ENCODE assay signal across 16 mouse cellular contexts in genomic region chr5:55355483-55355882, GRCm38 (mm10).
DNase-seq lines count a peak whose midpoint lies in the region; ATAC-seq and TF ChIP-seq lines count a peak whose summit lies in the region.
"Had no signal": no experiment of that assay in that cellular context is flagged by ENCODE, and none has a peak within 500 bp of the region (broad histone marks: within the 10 kb centered on the region; RNA-seq: fewer than 3 reads in every experiment).

No protein-coding gene starts in this region.

- no peaks in the 10 kb centered on the region for H3K4me1 ChIP-seq in forebrain, postnatal 0 days (ENCODE audit: insufficient read depth)
- no peaks in the 10 kb centered on the region for H3K4me1 ChIP-seq in forebrain, embryonic 16.5 days (replicated peaks; ENCODE audit: control insufficient read depth, insufficient read depth, low read length)
- no peaks in the 10 kb centered on the region for H3K4me1 ChIP-seq in midbrain, embryonic 12.5 days
- no peaks in the 10 kb centered on the region for H3K4me1 ChIP-seq in midbrain, embryonic 15.5 days
- no peaks in the 10 kb centered on the region for H3K4me1 ChIP-seq in stomach, postnatal 0 days (replicated peaks; ENCODE audit: control insufficient read depth, insufficient read depth)
- H3K4me1 ChIP-seq: limb, embryonic 13.5 days; lung, embryonic 15.5 days; megakaryocyte, embryonic 14.5 days had no signal

- H3K4me2 ChIP-seq in forebrain, postnatal 0 days (ENCODE audit: low read depth), result no peak overlapping the region
- H3K4me2 ChIP-seq in forebrain, embryonic 16.5 days (ENCODE audit: low read length), result no peak overlapping the region
- H3K4me2 ChIP-seq in midbrain, embryonic 12.5 days (replicated peaks), result no peak overlapping the region
- H3K4me2 ChIP-seq in midbrain, embryonic 15.5 days, result no peak overlapping the region
- H3K4me2 ChIP-seq in stomach, postnatal 0 days (replicated peaks; ENCODE audit: low read depth), result no peak overlapping the region
- H3K4me2 ChIP-seq: limb, embryonic 13.5 days; lung, embryonic 15.5 days had no signal

- H3K9ac ChIP-seq in forebrain, postnatal 0 days, result no peak overlapping the region
- no peak overlapping the region for H3K9ac ChIP-seq in forebrain, embryonic 16.5 days (replicated peaks; ENCODE audit: low read depth, low read length)
- H3K9ac ChIP-seq in midbrain, embryonic 12.5 days (replicated peaks), result no peak overlapping the region
- H3K9ac ChIP-seq in midbrain, embryonic 15.5 days, result no peak overlapping the region
- no peak overlapping the region for H3K9ac ChIP-seq in stomach, postnatal 0 days (ENCODE audit: low read length)
- H3K9ac ChIP-seq: limb, embryonic 13.5 days; lung, embryonic 15.5 days had no signal

- ATAC-seq in forebrain, postnatal 0 days, result peak; percentile 45; the same call in 1 of the 2 replicates
- ATAC-seq in forebrain, embryonic 16.5 days, result no peak
- ATAC-seq in midbrain, embryonic 12.5 days (ENCODE audit: low FRiP score, low read depth), result peak; percentile 38; the same call in 1 of the 2 replicates
- no peak for ATAC-seq in midbrain, embryonic 15.5 days (replicated peaks)
- no peak for ATAC-seq in stomach, postnatal 0 days (ENCODE audit: low FRiP score, low TSS enrichment)
- ATAC-seq: inflammation-experienced regulatory T-cells, adult 6 months had no signal

- DNase-seq in forebrain, postnatal 0 days, result no peak
- DNase-seq in embryo, embryonic 10.5 days (ENCODE audit: low spot score), result peak; percentile 58
- DNase-seq in right cerebral cortex, postnatal 25 days, result peak; percentile 6
- DNase-seq in thymus, postnatal 36 days, result no peak
- DNase-seq in stomach, postnatal 0 days (ENCODE audit: low spot score), result no peak
- DNase-seq: cerebellum, adult 9-11 months; gastrocnemius, postnatal 10 days; kidney, postnatal 10 days; thymus, adult 2 months had no signal

- no peaks in the 10 kb centered on the region for H3K9me3 ChIP-seq in forebrain, postnatal 0 days (ENCODE audit: low read length)
- H3K9me3 ChIP-seq in forebrain, embryonic 16.5 days (ENCODE audit: control insufficient read depth, low read length), result no peaks in the 10 kb centered on the region
- H3K9me3 ChIP-seq in midbrain, embryonic 12.5 days, result no peaks in the 10 kb centered on the region
- no peaks in the 10 kb centered on the region for H3K9me3 ChIP-seq in midbrain, embryonic 15.5 days
- H3K9me3 ChIP-seq in stomach, postnatal 0 days (ENCODE audit: control insufficient read depth, low read length), result no peaks in the 10 kb centered on the region
- H3K9me3 ChIP-seq: limb, embryonic 13.5 days; lung, embryonic 15.5 days; megakaryocyte, embryonic 14.5 days had no signal

- TF ChIP-seq EP300 in stomach, postnatal 0 days (optimal IDR thresholded peaks at IDR 0.05), result no peak

- no peak overlapping the region for H3K4me3 ChIP-seq in forebrain, postnatal 0 days (ENCODE audit: low read depth, low read length)
- H3K4me3 ChIP-seq in forebrain, embryonic 16.5 days (replicated peaks; ENCODE audit: low read length), result no peak overlapping the region
- H3K4me3 ChIP-seq in midbrain, embryonic 12.5 days, result no peak overlapping the region
- no peak overlapping the region for H3K4me3 ChIP-seq in midbrain, embryonic 15.5 days
- no peak overlapping the region for H3K4me3 ChIP-seq in stomach, postnatal 0 days (ENCODE audit: low read depth, low read length)
- H3K4me3 ChIP-seq: limb, embryonic 13.5 days; lung, embryonic 15.5 days; megakaryocyte, embryonic 14.5 days had no signal

- no peak overlapping the region for H3K27ac ChIP-seq in forebrain, postnatal 0 days (ENCODE audit: low read depth, low read length)
- no peak overlapping the region for H3K27ac ChIP-seq in forebrain, embryonic 16.5 days (ENCODE audit: low read length)
- H3K27ac ChIP-seq in midbrain, embryonic 12.5 days (replicated peaks), result no peak overlapping the region
- H3K27ac ChIP-seq in midbrain, embryonic 15.5 days, result no peak overlapping the region
- no peak overlapping the region for H3K27ac ChIP-seq in stomach, postnatal 0 days (replicated peaks)
- H3K27ac ChIP-seq: limb, embryonic 13.5 days; lung, embryonic 15.5 days had no signal

- H3K27me3 ChIP-seq in forebrain, postnatal 0 days (ENCODE audit: insufficient read depth, low read length), result no peaks in the 10 kb centered on the region
- H3K27me3 ChIP-seq in forebrain, embryonic 16.5 days (replicated peaks; ENCODE audit: control insufficient read depth, insufficient read depth, low read length), result no peaks in the 10 kb centered on the region
- no peaks in the 10 kb centered on the region for H3K27me3 ChIP-seq in midbrain, embryonic 12.5 days
- no peaks in the 10 kb centered on the region for H3K27me3 ChIP-seq in midbrain, embryonic 15.5 days (replicated peaks)
- no peaks in the 10 kb centered on the region for H3K27me3 ChIP-seq in stomach, postnatal 0 days (ENCODE audit: control insufficient read depth, insufficient read depth, low read length)
- H3K27me3 ChIP-seq: limb, embryonic 13.5 days; lung, embryonic 15.5 days; megakaryocyte, embryonic 14.5 days had no signal

- 34% methylated on average over 2 of the region's 2 CpGs for WGBS in forebrain, postnatal 0 days
- WGBS in forebrain, embryonic 16.5 days, result 47% methylated on average over 2 of the region's 2 CpGs
- WGBS in midbrain, embryonic 12.5 days, result 28% methylated on average over 2 of the region's 2 CpGs
- WGBS in midbrain, embryonic 15.5 days, result 37% methylated on average over 2 of the region's 2 CpGs
- WGBS in stomach, postnatal 0 days, result 14% methylated on average over 2 of the region's 2 CpGs

- TF ChIP-seq CTCF in forebrain, postnatal 0 days (IDR thresholded peaks at IDR 0.05; ENCODE audit: low read depth), result no peak
- no peak for TF ChIP-seq CTCF in stomach, postnatal 0 days (IDR thresholded peaks at IDR 0.05; ENCODE audit: low read depth)

- H3K36me3 ChIP-seq in forebrain, postnatal 0 days (ENCODE audit: insufficient read depth), result no peaks in the 10 kb centered on the region
- H3K36me3 ChIP-seq in forebrain, embryonic 16.5 days (ENCODE audit: control insufficient read depth, insufficient read depth), result no peaks in the 10 kb centered on the region
- no peaks in the 10 kb centered on the region for H3K36me3 ChIP-seq in midbrain, embryonic 12.5 days
- H3K36me3 ChIP-seq in midbrain, embryonic 15.5 days (replicated peaks), result no peaks in the 10 kb centered on the region
- no peaks in the 10 kb centered on the region for H3K36me3 ChIP-seq in stomach, postnatal 0 days (ENCODE audit: control insufficient read depth, insufficient read depth, low read length)
- H3K36me3 ChIP-seq: limb, embryonic 13.5 days; lung, embryonic 15.5 days had no signal

Comparison
In these comparisons a context has a peak if more than half of its experiments do, and no peak if none do; other contexts are left out.
1. ATAC-seq: peak in forebrain, postnatal 0 days (single experiment) and midbrain, embryonic 12.5 days (single experiment); none in forebrain, embryonic 16.5 days (single experiment), midbrain, embryonic 15.5 days (single experiment) and stomach, postnatal 0 days (single experiment).
2. DNase-seq: peak in embryo, embryonic 10.5 days (single experiment) and right cerebral cortex, postnatal 25 days (single experiment); none in forebrain, postnatal 0 days (single experiment), thymus, postnatal 36 days (0 of 2) and stomach, postnatal 0 days (single experiment).